18 mouse cellular contexts compared by ENCODE assay signal in the genomic region with DNA sequence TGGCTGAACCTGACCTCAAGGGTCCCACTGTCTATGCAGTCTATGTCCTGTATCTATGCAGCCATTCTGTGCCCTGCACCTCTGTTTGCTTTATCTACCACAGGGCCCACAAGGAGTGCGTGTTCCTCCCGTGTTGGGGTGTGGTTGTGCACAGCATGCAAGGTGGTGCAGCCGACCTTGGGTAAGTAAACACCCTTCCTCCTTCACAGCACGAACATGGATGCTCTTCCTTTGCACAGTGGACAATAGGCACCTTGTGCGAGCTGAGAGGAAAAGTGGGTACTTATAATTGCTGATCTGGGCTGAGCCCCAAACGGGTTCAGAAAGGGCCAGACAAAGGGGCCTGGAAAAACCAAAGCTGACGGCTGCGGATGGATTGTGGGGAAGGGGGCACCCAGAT.
A peak's percentile ranks its signal among the peaks of the same experiment; 100 is the strongest.
DNase-seq lines count a peak whose midpoint lies in the region; ATAC-seq and TF ChIP-seq lines count a peak whose summit lies in the region.
"Had no signal": no experiment of that assay in that cellular context is flagged by ENCODE, and none has a peak within 500 bp of the region (broad histone marks: within the 10 kb centered on the region; RNA-seq: fewer than 3 reads in every experiment).

No protein-coding gene starts in this region.

- no peaks in the 10 kb centered on the region for H3K36me3 ChIP-seq in hindbrain, embryonic 10.5 days
- H3K36me3 ChIP-seq in hindbrain, embryonic 14.5 days (replicated peaks; ENCODE audit: control insufficient read depth, insufficient read depth): no peaks in the 10 kb centered on the region
- H3K36me3 ChIP-seq in midbrain, embryonic 15.5 days (replicated peaks): no peaks in the 10 kb centered on the region
- H3K36me3 ChIP-seq in midbrain, embryonic 13.5 days: no peaks in the 10 kb centered on the region
- no peaks in the 10 kb centered on the region for H3K36me3 ChIP-seq in forebrain, postnatal 0 days (ENCODE audit: insufficient read depth)
- H3K36me3 ChIP-seq in limb, embryonic 14.5 days (ENCODE audit: control insufficient read depth, insufficient read depth, low read length): no peaks in the 10 kb centered on the region
- H3K36me3 ChIP-seq: heart, embryonic 13.5 days; liver, embryonic 13.5 days; stomach, embryonic 15.5 days had no signal

- DNase-seq in hindbrain, embryonic 10.5 days (ENCODE audit: low spot score): no peak
- DNase-seq in hindbrain, embryonic 14.5 days (ENCODE audit: low spot score): no peak
- no peak for DNase-seq in forebrain, postnatal 0 days
- DNase-seq in limb, embryonic 14.5 days (ENCODE audit: low spot score): no peak
- DNase-seq in cerebellum, adult 2 months: no peak
- DNase-seq in right cerebral cortex, adult 18-20 months: no peak
- DNase-seq: adrenal gland, postnatal 36 days; cerebellum, adult 9-11 months; heart, postnatal 36 days; liver, embryonic 13.5 days; lung, postnatal 14 days; midbrain, embryonic 14.5 days; right cerebral cortex, postnatal 14 days had no signal

- H3K4me1 ChIP-seq in hindbrain, embryonic 10.5 days (replicated peaks): peaks cover 13% of the 10 kb centered on the region
- no peaks in the 10 kb centered on the region for H3K4me1 ChIP-seq in hindbrain, embryonic 14.5 days (replicated peaks; ENCODE audit: control insufficient read depth, insufficient read depth, low read length)
- H3K4me1 ChIP-seq in midbrain, embryonic 15.5 days: peaks cover 5% of the 10 kb centered on the region; the same call in 1 of the 2 replicates
- H3K4me1 ChIP-seq in midbrain, embryonic 13.5 days (replicated peaks): peaks cover 10% of the 10 kb centered on the region
- no peaks in the 10 kb centered on the region for H3K4me1 ChIP-seq in forebrain, postnatal 0 days (ENCODE audit: insufficient read depth)
- H3K4me1 ChIP-seq in limb, embryonic 14.5 days (ENCODE audit: control insufficient read depth, insufficient read depth, low read length): peaks cover 9% of the 10 kb centered on the region; the same call in 1 of the 2 replicates
- H3K4me1 ChIP-seq in cerebellum, adult 2 months (ENCODE audit: control insufficient read depth, insufficient read depth, low read length): peaks cover 8% of the 10 kb centered on the region
- H3K4me1 ChIP-seq: heart, embryonic 13.5 days; liver, embryonic 13.5 days had no signal

- TF ChIP-seq CTCF in forebrain, postnatal 0 days (IDR thresholded peaks at IDR 0.05; ENCODE audit: low read depth): no peak
- TF ChIP-seq CTCF in cerebellum, adult 2 months (IDR thresholded peaks at IDR 0.05; ENCODE audit: borderline replicate concordance, insufficient read depth, low read depth, low read length): no peak

- TF ChIP-seq POLR2A in limb, embryonic 14.5 days (IDR thresholded peaks at IDR 0.05; ENCODE audit: borderline replicate concordance, extremely low read depth, insufficient read depth, insufficient read length): no peak
- no peak for TF ChIP-seq POLR2A in cerebellum, adult 2 months (IDR thresholded peaks at IDR 0.05; ENCODE audit: borderline replicate concordance, insufficient read depth, low read length)

- H3K4me2 ChIP-seq in hindbrain, embryonic 14.5 days (replicated peaks): no peak overlapping the region
- H3K4me2 ChIP-seq in midbrain, embryonic 15.5 days: no peak overlapping the region
- no peak overlapping the region for H3K4me2 ChIP-seq in midbrain, embryonic 13.5 days (replicated peaks)
- no peak overlapping the region for H3K4me2 ChIP-seq in forebrain, postnatal 0 days (ENCODE audit: low read depth)
- no peak overlapping the region for H3K4me2 ChIP-seq in limb, embryonic 14.5 days (replicated peaks; ENCODE audit: low read depth, low read length, severe bottlenecking)
- H3K4me2 ChIP-seq: heart, embryonic 13.5 days; liver, embryonic 13.5 days; stomach, embryonic 15.5 days had no signal

- H3K4me3 ChIP-seq in hindbrain, embryonic 10.5 days: no peak overlapping the region
- no peak overlapping the region for H3K4me3 ChIP-seq in hindbrain, embryonic 14.5 days (replicated peaks; ENCODE audit: low read length)
- H3K4me3 ChIP-seq in midbrain, embryonic 15.5 days: no peak overlapping the region
- H3K4me3 ChIP-seq in midbrain, embryonic 13.5 days (replicated peaks): no peak overlapping the region
- no peak overlapping the region for H3K4me3 ChIP-seq in forebrain, postnatal 0 days (ENCODE audit: low read depth, low read length)
- H3K4me3 ChIP-seq in limb, embryonic 14.5 days (replicated peaks; ENCODE audit: low read length): no peak overlapping the region
- H3K4me3 ChIP-seq in cerebellum, adult 2 months (replicated peaks; ENCODE audit: insufficient read depth, low read depth, low read length): no peak overlapping the region
- H3K4me3 ChIP-seq: erythroblast, embryonic 14.5 days; heart, embryonic 13.5 days; liver, embryonic 13.5 days; stomach, embryonic 15.5 days had no signal

- ATAC-seq in hindbrain, embryonic 14.5 days (ENCODE audit: low FRiP score): no peak
- 0 out of 2 replicates have a peak, but pooled peaks have one; percentile 17 for ATAC-seq in midbrain, embryonic 15.5 days (replicated peaks)
- ATAC-seq in midbrain, embryonic 13.5 days: no peak
- peak; percentile 16; the same call in 1 of the 2 replicates for ATAC-seq in forebrain, postnatal 0 days
- no peak for ATAC-seq in limb, embryonic 14.5 days (ENCODE audit: low FRiP score, low read depth)

- 65% methylated on average over 8 of the region's 8 CpGs for WGBS in hindbrain, embryonic 10.5 days
- 65% methylated on average over 8 of the region's 8 CpGs for WGBS in hindbrain, embryonic 14.5 days
- 49% methylated on average over 8 of the region's 8 CpGs for WGBS in midbrain, embryonic 15.5 days
- WGBS in midbrain, embryonic 13.5 days: 43% methylated on average over 8 of the region's 8 CpGs
- 36% methylated on average over 8 of the region's 8 CpGs for WGBS in forebrain, postnatal 0 days
- 68% methylated on average over 8 of the region's 8 CpGs for WGBS in limb, embryonic 14.5 days
- WGBS in cerebellum, adult 2 months: 82% methylated on average over 8 of the region's 8 CpGs

- no peak overlapping the region for H3K9ac ChIP-seq in hindbrain, embryonic 14.5 days
- H3K9ac ChIP-seq in midbrain, embryonic 15.5 days: no peak overlapping the region
- no peak overlapping the region for H3K9ac ChIP-seq in midbrain, embryonic 13.5 days (replicated peaks)
- H3K9ac ChIP-seq in forebrain, postnatal 0 days: no peak overlapping the region
- H3K9ac ChIP-seq in limb, embryonic 14.5 days (ENCODE audit: low read depth, low read length, severe bottlenecking): 0 out of 2 replicates have a peak overlapping the region, but pooled peaks have one; percentile 44
- H3K9ac ChIP-seq: heart, embryonic 13.5 days; liver, embryonic 13.5 days; stomach, embryonic 15.5 days had no signal

- no peaks in the 10 kb centered on the region for H3K27me3 ChIP-seq in hindbrain, embryonic 10.5 days (ENCODE audit: insufficient read depth, poor library complexity, severe bottlenecking)
- no peaks in the 10 kb centered on the region for H3K27me3 ChIP-seq in hindbrain, embryonic 14.5 days (ENCODE audit: control insufficient read depth, insufficient read depth, low read length)
- no peaks in the 10 kb centered on the region for H3K27me3 ChIP-seq in midbrain, embryonic 15.5 days (replicated peaks)
- no peaks in the 10 kb centered on the region for H3K27me3 ChIP-seq in midbrain, embryonic 13.5 days
- H3K27me3 ChIP-seq in forebrain, postnatal 0 days (ENCODE audit: insufficient read depth, low read length): no peaks in the 10 kb centered on the region
- H3K27me3 ChIP-seq in limb, embryonic 14.5 days (ENCODE audit: control insufficient read depth, insufficient read depth, low read length): no peaks in the 10 kb centered on the region
- no peaks in the 10 kb centered on the region for H3K27me3 ChIP-seq in cerebellum, adult 2 months (ENCODE audit: control insufficient read depth, insufficient read depth, low read length)
- H3K27me3 ChIP-seq: liver, embryonic 13.5 days; stomach, embryonic 15.5 days had no signal

- H3K9me3 ChIP-seq in hindbrain, embryonic 10.5 days: peaks cover 4% of the 10 kb centered on the region
- no peaks in the 10 kb centered on the region for H3K9me3 ChIP-seq in hindbrain, embryonic 14.5 days (ENCODE audit: control insufficient read depth, low read length)
- no peaks in the 10 kb centered on the region for H3K9me3 ChIP-seq in midbrain, embryonic 15.5 days
- H3K9me3 ChIP-seq in midbrain, embryonic 13.5 days: no peaks in the 10 kb centered on the region
- H3K9me3 ChIP-seq in forebrain, postnatal 0 days (ENCODE audit: low read length): no peaks in the 10 kb centered on the region
- no peaks in the 10 kb centered on the region for H3K9me3 ChIP-seq in limb, embryonic 14.5 days (ENCODE audit: control insufficient read depth, low read length)
- H3K9me3 ChIP-seq: stomach, embryonic 15.5 days had no signal

- peak overlapping the region; percentile 74 for H3K27ac ChIP-seq in hindbrain, embryonic 10.5 days
- H3K27ac ChIP-seq in hindbrain, embryonic 14.5 days: no peak overlapping the region
- no peak overlapping the region for H3K27ac ChIP-seq in midbrain, embryonic 15.5 days
- no peak overlapping the region for H3K27ac ChIP-seq in midbrain, embryonic 13.5 days
- H3K27ac ChIP-seq in forebrain, postnatal 0 days (ENCODE audit: low read depth, low read length): no peak overlapping the region
- H3K27ac ChIP-seq in limb, embryonic 14.5 days (replicated peaks; ENCODE audit: low read depth, low read length): no peak overlapping the region
- H3K27ac ChIP-seq in cerebellum, adult 2 months (ENCODE audit: insufficient read depth, low read length): no peak overlapping the region
- H3K27ac ChIP-seq: heart, embryonic 13.5 days; liver, embryonic 13.5 days; stomach, embryonic 15.5 days had no signal

Comparison
In these comparisons a context has a peak if more than half of its experiments do, and no peak if none do; other contexts are left out.
1. ATAC-seq: peak in midbrain, embryonic 15.5 days (single experiment) and forebrain, postnatal 0 days (single experiment); none in hindbrain, embryonic 14.5 days (single experiment), midbrain, embryonic 13.5 days (single experiment) and limb, embryonic 14.5 days (single experiment).